Mouse (Mus musculus) kidney, adult 2 months (tissue): ENCODE results near the gene Epha2.

Experiments used
- CTCF ChIP-seq: fragments of 200-500 bp; conservative IDR thresholded peaks from 2 replicates; pipeline ENCODE4 v1.5.1; 2011; ENCODE audit warnings: low read depth, mild to moderate bottlenecking, control low read depth, low read length, moderate library complexity, mixed read lengths; ENCODE audit not compliant: insufficient read depth, insufficient read length
- POLR2A ChIP-seq: fragments of 200-500 bp; IDR thresholded peaks from one replicate; pipeline ENCODE4 v1.6.1; 2011; ENCODE audit warnings: low read depth, low read length, control low read depth

DNA sequence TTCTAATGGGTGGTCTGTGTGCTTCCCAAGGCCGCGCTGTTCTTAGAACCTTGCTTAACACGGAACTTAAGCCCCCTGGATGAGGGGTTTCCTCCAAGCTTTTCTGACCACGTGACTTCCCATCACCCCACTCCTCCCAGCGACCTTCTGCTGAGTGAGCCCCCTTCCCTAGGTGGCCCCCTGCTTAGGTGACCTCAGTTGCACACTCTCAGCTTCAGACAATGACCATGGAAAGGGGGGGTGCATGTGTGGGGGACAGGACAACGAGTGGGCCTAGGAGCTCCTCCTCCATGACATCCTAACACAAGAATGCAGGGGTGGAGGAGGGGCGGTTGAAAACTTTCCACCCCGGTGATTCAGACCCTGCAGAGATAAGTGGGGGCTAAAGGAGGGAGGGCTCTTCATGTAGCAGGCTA is 9.2 kb downstream of the Epha2 start:
- TF ChIP-seq POLR2A (no peak), CTCF (no peak)
